Mouse (Mus musculus) effector memory CD4-positive, alpha-beta T cell, adult 5 months (primary cell): ENCODE results near the gene Olfr1265. TPM values are rescaled to one million over a fixed set of nuclear protein-coding genes. Genes with fewer than 3 reads are reported as not detected.

Experiments used
- polyA plus RNA-seq: library from polyadenylated mRNA; unstranded; fragments of 100-300 nt; shearing (Covaris generic); gene quantifications from one replicate; pipeline ENCODE4 v1.2.1, GENCODE M21; 2017

Gene Olfr1265
- 0.06 TPM for polyA plus RNA-seq

GRCm38 (mm10) chr2:90035037-90035436 is at the start of gene Olfr1265:
Gene Olfr1265, plus strand, starts transcription at chr2:90035337.

GRCm38 (mm10) chr2:89990921-89991320 is 44.2 kb upstream of the Olfr1265 start, which contains the start of gene Olfr1261:
Gene Olfr1261, plus strand, starts transcription at chr2:89991221.

GRCm38 (mm10) chr2:89999845-90000244 is 35.3 kb upstream of the Olfr1265 start, which contains the start of gene Olfr1262:
Gene Olfr1262, plus strand, starts transcription at chr2:90000145.

GRCm38 (mm10) chr2:90011831-90012230 is 23.3 kb upstream of the Olfr1265 start, which contains the start of gene Olfr1263:
Gene Olfr1263, plus strand, starts transcription at chr2:90012131.

GRCm38 (mm10) chr2:90025477-90025876 is 9.7 kb upstream of the Olfr1265 start, which contains the start of gene Olfr1264:
Gene Olfr1264, minus strand, starts transcription at chr2:90025577.

GRCm38 (mm10) chr2:90063494-90063893 is 28.4 kb downstream of the Olfr1265 start, which contains the start of gene Olfr140:
Gene Olfr140, minus strand, starts transcription at chr2:90063594.

Other genes starting within 250 kb of the Olfr1265 start
- gene Olfr1254, start 241.7 kb upstream of the Olfr1265 start, polyA plus RNA-seq, result not detected
- gene Olfr1255, start 223.3 kb upstream of the Olfr1265 start, polyA plus RNA-seq, result not detected
- not detected for gene Olfr1256, start 193.8 kb upstream of the Olfr1265 start, polyA plus RNA-seq
- not detected for gene Olfr48, start 187.1 kb upstream of the Olfr1265 start, polyA plus RNA-seq
- gene Olfr1257, start 156.9 kb upstream of the Olfr1265 start, polyA plus RNA-seq, result not detected
- gene Olfr1258, start 108.0 kb upstream of the Olfr1265 start, polyA plus RNA-seq, result 0.31 TPM
- gene Olfr1259, start 86.7 kb upstream of the Olfr1265 start, polyA plus RNA-seq, result not detected
- 0.09 TPM for gene Olfr1260, start 61.0 kb upstream of the Olfr1265 start, polyA plus RNA-seq
- gene Olfr1261, start 44.1 kb upstream of the Olfr1265 start, polyA plus RNA-seq, result not detected
- not detected for gene Olfr1262, start 35.2 kb upstream of the Olfr1265 start, polyA plus RNA-seq
- gene Olfr1263, start 23.2 kb upstream of the Olfr1265 start, polyA plus RNA-seq, result 0.09 TPM
- not detected for gene Olfr1264, start 9.8 kb upstream of the Olfr1265 start, polyA plus RNA-seq
- gene Olfr140, start 28.3 kb downstream of the Olfr1265 start, polyA plus RNA-seq, result not detected
- gene Olfr1269, start 86.1 kb downstream of the Olfr1265 start, polyA plus RNA-seq, result 0.50 TPM
- not detected for gene Olfr32, start 107.0 kb downstream of the Olfr1265 start, polyA plus RNA-seq
- gene Olfr1270, start 117.8 kb downstream of the Olfr1265 start, polyA plus RNA-seq, result not detected
- not detected for gene Olfr1506, start 189.2 kb downstream of the Olfr1265 start, polyA plus RNA-seq
- not detected for gene Olfr142, start 222.3 kb downstream of the Olfr1265 start, polyA plus RNA-seq
- 0.07 TPM for gene Olfr1271, start 235.7 kb downstream of the Olfr1265 start, polyA plus RNA-seq